Mouse (Mus musculus) heart, adult 2 months (tissue): ENCODE measurements around the gene Crat. TPM values are rescaled to one million over a fixed set of nuclear protein-coding genes. Genes with fewer than 3 reads are reported as not detected.
A peak's percentile ranks its signal among the peaks of the same experiment; 100 is the strongest.

Experiments
- DNase-seq, 2 experiments: peaks; one replicate each; pipeline ENCODE4 v3.0.0; 2021
- H3K27ac ChIP-seq: fragments of 200-600 bp; 2 replicates; pipeline ENCODE4 v1.8.1; 2022
- H3K27me3 ChIP-seq: fragments of 200-500 bp; 2 replicates; pipeline ENCODE4 v1.6.1; 2012; ENCODE audit warnings: mild to moderate bottlenecking, low read length, inconsistent platforms, mixed read lengths; ENCODE audit not compliant: control insufficient read depth, insufficient read depth
- H3K36me3 ChIP-seq: fragments of 200-500 bp; 2 replicates; pipeline ENCODE4 v1.6.1; 2012; ENCODE audit warnings: low read length, inconsistent platforms; ENCODE audit not compliant: control insufficient read depth, insufficient read depth
- H3K4me1 ChIP-seq: fragments of 200-500 bp; 2 replicates; pipeline ENCODE4 v1.6.1; 2011; ENCODE audit warnings: low read length; ENCODE audit not compliant: control insufficient read depth, insufficient read depth
- H3K4me3 ChIP-seq: fragments of 200-600 bp; 2 replicates; pipeline ENCODE4 v1.8.1; 2022
- H3K79me2 ChIP-seq: fragments of 200-500 bp; replicated peaks from 2 replicates; pipeline ENCODE4 v1.6.1; 2012; ENCODE audit warnings: mild to moderate bottlenecking, inconsistent platforms, low read length, moderate library complexity, mixed read lengths; ENCODE audit not compliant: control insufficient read depth, insufficient read depth
- H3K9ac ChIP-seq: fragments of 200-500 bp; 2 replicates; pipeline ENCODE4 v1.6.1; 2012; ENCODE audit warnings: low read depth, mild to moderate bottlenecking, control low read depth, inconsistent platforms, low read length, mixed read lengths
- CTCF ChIP-seq: fragments of 200-600 bp; IDR thresholded peaks from 2 replicates; pipeline ENCODE4 v1.8.1; 2022; ENCODE audit warnings: antibody characterized with exemption, mild to moderate bottlenecking, moderate library complexity
- EP300 ChIP-seq: fragments of 200-500 bp; IDR thresholded peaks from 2 replicates; pipeline ENCODE4 v1.6.1; 2011; ENCODE audit warnings: low read depth, low read length, control low read depth; ENCODE audit not compliant: insufficient read depth
- POLR2A ChIP-seq: fragments of 200-500 bp; IDR thresholded peaks from 2 replicates; pipeline ENCODE4 v1.6.1; 2011; ENCODE audit warnings: mild to moderate bottlenecking, low read depth, low read length, control low read depth; ENCODE audit not compliant: insufficient read depth
- WGBS: fragments of 180-500 bp; shearing (Covaris S2); methylation state at CpG from one replicate; pipeline ENCODE4 v1.1.7; 2018; 5-methylcytosine and 5-hydroxymethylcytosine counted together
- intact Hi-C: fragments of 180-260 bp; cut with DNase I; formaldehyde crosslinking; loops from one replicate; pipeline ENCODE4 v1.15.1; 2025
- polyA plus RNA-seq: library from polyadenylated mRNA; depleted of rRNA; stranded (reverse); fragments of >200 nt; gene quantifications from 2 replicates; pipeline ENCODE4 v1.2.3, GENCODE M21; 2012
- total RNA-seq, 2 experiments: library from RNA; stranded (reverse); gene quantifications; 2 replicates each; pipeline ENCODE4 v1.2.3; 2021

Crat gene
- total and polyA plus RNA-seq, 3 experiments = 452 to 695 (median 542) TPM

DNA sequence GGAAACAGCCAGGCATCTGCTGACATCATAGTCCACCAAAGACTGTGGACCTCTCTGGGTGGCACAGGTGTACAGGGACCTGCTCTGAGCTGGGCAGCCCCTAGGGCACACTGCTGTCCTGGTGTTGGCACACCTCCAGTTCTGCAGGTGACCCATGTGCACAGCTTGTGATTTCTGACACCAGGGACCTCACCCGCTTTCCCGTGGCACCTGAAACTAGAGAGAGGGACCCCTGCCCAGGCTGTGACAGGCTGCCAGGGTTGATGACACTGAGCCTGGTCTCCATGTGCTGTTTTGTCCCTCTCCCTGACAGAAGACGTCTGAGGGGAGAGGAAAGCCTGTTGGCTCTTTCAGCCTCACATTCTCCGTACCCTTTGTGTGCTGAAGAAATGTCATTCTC is 22.2 kb upstream of the Crat start:
- H3K79me2 ChIP-seq = no peaks in the 10 kb centered on the region
- H3K27me3 ChIP-seq = no peaks in the 10 kb centered on the region
- peaks cover under 1% of the 10 kb centered on the region for H3K36me3 ChIP-seq
- no peak overlapping the region for H3K27ac ChIP-seq
- H3K4me3 ChIP-seq = no peak overlapping the region
- 91% methylated on average over 4 of the region's 4 CpGs for WGBS
- TF ChIP-seq EP300 (no peak), POLR2A (no peak), CTCF (no peak)
- no peak overlapping the region for H3K9ac ChIP-seq
- intact Hi-C loops = no loop called here
- peaks cover 22% of the 10 kb centered on the region for H3K4me1 ChIP-seq
- DNase-seq = no peak

GRCm38 (mm10) chr2:30436809-30437208 is 21.2 kb upstream of the Crat start:
- no peaks in the 10 kb centered on the region for H3K79me2 ChIP-seq
- no peak overlapping the region for H3K27ac ChIP-seq
- H3K27me3 ChIP-seq = no peaks in the 10 kb centered on the region
- TF ChIP-seq EP300 = no peak
- no peak for TF ChIP-seq CTCF
- TF ChIP-seq POLR2A = no peak
- intact Hi-C loops = loop anchor here (1.0 kb wide), 1 partner anchor 357 kb away; no protein-coding TSS in a partner anchor
- H3K9ac ChIP-seq = no peak overlapping the region
- no peaks in the 10 kb centered on the region for H3K36me3 ChIP-seq
- 82% methylated on average over 4 of the region's 4 CpGs for WGBS
- DNase-seq = no peak
- H3K4me3 ChIP-seq = no peak overlapping the region
- H3K4me1 ChIP-seq = peaks cover 14% of the 10 kb centered on the region

DNA sequence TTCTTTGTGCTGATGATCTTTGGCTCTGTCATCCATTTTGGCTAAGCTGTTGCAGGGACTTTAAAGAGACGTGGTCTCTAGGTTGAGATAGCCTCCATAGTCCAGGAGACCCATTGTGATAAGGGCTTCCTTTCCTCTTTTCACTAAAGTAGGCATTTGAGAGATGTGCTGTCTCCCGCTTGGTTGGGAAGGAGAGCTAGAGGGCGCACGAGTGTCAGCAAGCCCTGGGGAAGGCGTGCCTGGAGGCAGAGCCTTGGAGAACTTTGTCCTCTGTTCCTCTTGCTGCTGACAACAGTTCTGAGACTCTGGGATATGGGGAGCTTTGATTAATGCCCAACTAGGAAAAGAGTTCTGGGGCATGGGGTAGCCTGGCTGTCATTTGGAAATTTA is 20.5 kb upstream of the Crat start:
- H3K4me1 ChIP-seq = peaks cover 11% of the 10 kb centered on the region
- peak overlapping the region; percentile 55 for H3K27ac ChIP-seq
- intact Hi-C loops = loop anchor here (1.0 kb wide), 1 partner anchor 358 kb away; no protein-coding TSS in a partner anchor
- H3K79me2 ChIP-seq = no peaks in the 10 kb centered on the region
- H3K9ac ChIP-seq = no peak overlapping the region
- H3K36me3 ChIP-seq = no peaks in the 10 kb centered on the region
- no peak overlapping the region for H3K4me3 ChIP-seq
- WGBS = 53% methylated on average over 5 of the region's 5 CpGs
- no peak for TF ChIP-seq POLR2A
- TF ChIP-seq CTCF = peak; percentile 57
- TF ChIP-seq EP300 = no peak
- peak; percentile 70 to 72 for DNase-seq
- H3K27me3 ChIP-seq = no peaks in the 10 kb centered on the region

GRCm38 (mm10) chr2:30435326-30436155 is 19.9 kb upstream of the Crat start:
- TF ChIP-seq EP300 (peak; percentile 99), CTCF (peak; percentile 58), POLR2A (0 out of 2 replicates have a peak, but pooled peaks have one; percentile 24)
- WGBS = 50% methylated on average over 5 of the region's 5 CpGs
- intact Hi-C loops = loop anchor here (1.0 kb wide), 2 partner anchors 359 to 499 kb away; no protein-coding TSS in a partner anchor
- Histone ChIP-seq H3K79me2 (no peaks in the 10 kb centered on the region), H3K4me1 (peaks cover 6% of the 10 kb centered on the region), H3K27ac (peak overlapping the region; percentile 55), H3K36me3 (no peaks in the 10 kb centered on the region), H3K4me3 (no peak overlapping the region), H3K27me3 (no peaks in the 10 kb centered on the region), H3K9ac (no peak overlapping the region)
- DNase-seq = peak; percentile 72 to 79

- TF ChIP-seq CTCF = peak; percentile 41
- TF ChIP-seq POLR2A = no peak
- TF ChIP-seq EP300 = 0 out of 2 replicates have a peak, but pooled peaks have one; percentile 52
- H3K27me3 ChIP-seq = no peaks in the 10 kb centered on the region
- H3K9ac ChIP-seq = no peak overlapping the region
- intact Hi-C loops = no loop called here
- peak; percentile 56 to 80 for DNase-seq
- peak overlapping the region; percentile 45 for H3K27ac ChIP-seq
- no peaks in the 10 kb centered on the region for H3K79me2 ChIP-seq
- 0 out of 2 replicates have a peak, but pooled peaks cover 2% of the 10 kb centered on the region for H3K4me1 ChIP-seq
- H3K36me3 ChIP-seq = no peaks in the 10 kb centered on the region
- no peak overlapping the region for H3K4me3 ChIP-seq
Measured at GRCm38 (mm10) chr2:30429156-30429555, 13.5 kb upstream of the Crat start.

- H3K36me3 ChIP-seq = no peaks in the 10 kb centered on the region
- no peak overlapping the region for H3K9ac ChIP-seq
- 77% methylated on average over 4 of the region's 4 CpGs for WGBS
- intact Hi-C loops = no loop called here
- no peaks in the 10 kb centered on the region; the same call in 1 of the 2 replicates for H3K4me1 ChIP-seq
- no peak for DNase-seq
- no peak for TF ChIP-seq CTCF
- no peak for TF ChIP-seq POLR2A
- TF ChIP-seq EP300 = no peak
- peaks cover 4% of the 10 kb centered on the region for H3K79me2 ChIP-seq
- no peaks in the 10 kb centered on the region for H3K27me3 ChIP-seq
- H3K27ac ChIP-seq = no peak overlapping the region
- no peak overlapping the region for H3K4me3 ChIP-seq
Measured at GRCm38 (mm10) chr2:30421432-30421831, 5.8 kb upstream of the Crat start.
